Mouse (Mus musculus): Measurements from ENCODE around the gene Cd47.

GRCm38 (mm10) chr16:49922098-49922497 lies 121.8 kb downstream of the Cd47 start:
- TF ChIP-seq CTCF (conservative IDR thresholded peaks at IDR 0.05 in 1 of 2, IDR thresholded peaks at IDR 0.05 in 1 of 2; ENCODE audit: low read depth in 2 of 2, low read length in 2 of 2) (no peak), USF2 (conservative IDR thresholded peaks at IDR 0.05; ENCODE audit: low read depth, low read length) (no peak)
